Mouse (Mus musculus) stomach, embryonic 15.5 days (tissue): ENCODE data around the gene Chmp2a. TPM values are rescaled to one million over a fixed set of nuclear protein-coding genes. Genes with fewer than 3 reads are reported as not detected.
A peak's percentile ranks its signal among the peaks of the same experiment; 100 is the strongest.

Source experiments
- ATAC-seq: fragments of 200-750 bp; cut with Nextera tagmentation; 2 replicates; pipeline ENCODE4 v1.8.0; 2017; ENCODE audit warnings: low read depth, moderate number of reproducible peaks, moderate TSS enrichment; ENCODE audit not compliant: insufficient read depth, low FRiP score
- H3K27ac ChIP-seq: fragments of 300-500 bp; sonication (generic); 2 replicates; pipeline ENCODE4 v1.5.1; 2015; ENCODE audit warnings: mild to moderate bottlenecking, inconsistent platforms
- H3K27me3 ChIP-seq: fragments of 300-500 bp; sonication (generic); replicated peaks from 2 replicates; pipeline ENCODE4 v1.6.1; 2015; ENCODE audit warnings: inconsistent platforms
- H3K36me3 ChIP-seq: fragments of 300-500 bp; sonication (generic); 2 replicates; pipeline ENCODE4 v1.6.1; 2015; ENCODE audit warnings: inconsistent platforms
- H3K4me1 ChIP-seq: fragments of 300-500 bp; sonication (generic); 2 replicates; pipeline ENCODE4 v1.6.1; 2015; ENCODE audit warnings: inconsistent platforms
- H3K4me2 ChIP-seq: fragments of 300-500 bp; sonication (generic); 2 replicates; pipeline ENCODE4 v1.6.1; 2015; ENCODE audit warnings: mild to moderate bottlenecking, inconsistent platforms
- H3K4me3 ChIP-seq: fragments of 300-500 bp; sonication (generic); replicated peaks from 2 replicates; pipeline ENCODE4 v1.5.1; 2015; ENCODE audit warnings: inconsistent platforms
- H3K9ac ChIP-seq: fragments of 300-500 bp; sonication (generic); 2 replicates; pipeline ENCODE4 v1.6.1; 2015; ENCODE audit warnings: inconsistent platforms
- H3K9me3 ChIP-seq: fragments of 300-500 bp; sonication (generic); 2 replicates; pipeline ENCODE4 v1.6.1; 2016; ENCODE audit warnings: inconsistent platforms
- WGBS: fragments of 180-500 bp; shearing (Covaris S2); methylation state at CpG from one replicate; pipeline ENCODE4 v1.1.7; 2015; 5-methylcytosine and 5-hydroxymethylcytosine counted together
- polyA plus RNA-seq: library from polyadenylated mRNA; unstranded; fragments of >200 nt; fragmentation: Nextera tagmentation; extraction: Ambion mirVana; gene quantifications from 2 replicates; pipeline ENCODE4 v1.2.1, GENCODE M21; 2015

The Chmp2a gene
- polyA plus RNA-seq, 1 experiment from 2014 or later, result 161 TPM

DNA sequence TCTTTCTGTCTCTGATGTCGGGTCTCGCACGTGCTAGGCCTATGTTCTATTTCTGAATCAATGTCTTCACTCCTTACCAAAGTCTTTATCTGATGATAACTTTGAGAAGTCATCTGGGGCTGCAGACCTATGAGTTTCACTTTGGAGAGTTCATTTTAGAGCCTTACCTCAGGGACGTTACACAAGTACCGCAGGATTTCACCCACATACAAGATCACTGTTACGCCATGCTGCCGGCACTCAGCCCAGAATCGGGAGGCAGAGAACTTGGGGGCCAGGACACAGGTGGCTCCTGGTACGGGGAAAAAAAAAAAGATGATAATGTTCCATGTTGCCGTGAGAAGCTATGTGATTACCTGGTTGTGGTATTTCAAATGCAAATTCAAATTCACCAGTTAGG, 41.5 kb downstream of the Chmp2a start:
- no peak overlapping the region for H3K4me3 ChIP-seq
- 83% methylated on average over 10 of the region's 10 CpGs for WGBS
- no peak for ATAC-seq

DNA sequence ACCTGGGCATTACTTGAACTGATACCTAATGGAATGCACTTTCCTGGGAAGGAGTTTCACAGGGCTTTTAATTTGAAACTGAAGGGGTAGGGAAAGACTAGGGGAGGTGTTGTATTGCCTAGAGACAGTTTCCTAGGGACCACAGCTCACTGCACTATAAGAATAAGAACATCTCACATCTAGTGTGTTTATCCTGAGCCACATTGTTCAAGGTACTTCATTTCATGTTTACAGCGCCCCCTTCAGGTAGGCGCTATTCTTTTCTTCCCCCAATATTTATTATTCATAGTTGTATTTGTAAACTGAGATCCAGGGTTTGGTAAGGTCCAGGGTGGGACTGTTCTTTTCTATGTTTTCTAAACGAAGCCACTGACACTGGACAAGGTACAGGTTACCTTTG, 42.4 kb downstream of the Chmp2a start:
- H3K4me3 ChIP-seq, result no peak overlapping the region
- H3K27ac ChIP-seq, result no peak overlapping the region
- H3K9ac ChIP-seq, result no peak overlapping the region
- no peaks in the 10 kb centered on the region for H3K36me3 ChIP-seq
- no peaks in the 10 kb centered on the region for H3K9me3 ChIP-seq
- no peak for ATAC-seq
- WGBS, result 6% methylated on average over 3 of the region's 3 CpGs
- H3K27me3 ChIP-seq, result no peaks in the 10 kb centered on the region
- H3K4me1 ChIP-seq, result no peaks in the 10 kb centered on the region
- no peak overlapping the region for H3K4me2 ChIP-seq

More for the DNA sequence above, 41.5 kb downstream of the Chmp2a start:
- Histone ChIP-seq H3K4me1 (no peaks in the 10 kb centered on the region), H3K4me2 (no peak overlapping the region), H3K9ac (no peak overlapping the region), H3K36me3 (no peaks in the 10 kb centered on the region), H3K27ac (no peak overlapping the region), H3K9me3 (no peaks in the 10 kb centered on the region), H3K27me3 (no peaks in the 10 kb centered on the region)

DNA sequence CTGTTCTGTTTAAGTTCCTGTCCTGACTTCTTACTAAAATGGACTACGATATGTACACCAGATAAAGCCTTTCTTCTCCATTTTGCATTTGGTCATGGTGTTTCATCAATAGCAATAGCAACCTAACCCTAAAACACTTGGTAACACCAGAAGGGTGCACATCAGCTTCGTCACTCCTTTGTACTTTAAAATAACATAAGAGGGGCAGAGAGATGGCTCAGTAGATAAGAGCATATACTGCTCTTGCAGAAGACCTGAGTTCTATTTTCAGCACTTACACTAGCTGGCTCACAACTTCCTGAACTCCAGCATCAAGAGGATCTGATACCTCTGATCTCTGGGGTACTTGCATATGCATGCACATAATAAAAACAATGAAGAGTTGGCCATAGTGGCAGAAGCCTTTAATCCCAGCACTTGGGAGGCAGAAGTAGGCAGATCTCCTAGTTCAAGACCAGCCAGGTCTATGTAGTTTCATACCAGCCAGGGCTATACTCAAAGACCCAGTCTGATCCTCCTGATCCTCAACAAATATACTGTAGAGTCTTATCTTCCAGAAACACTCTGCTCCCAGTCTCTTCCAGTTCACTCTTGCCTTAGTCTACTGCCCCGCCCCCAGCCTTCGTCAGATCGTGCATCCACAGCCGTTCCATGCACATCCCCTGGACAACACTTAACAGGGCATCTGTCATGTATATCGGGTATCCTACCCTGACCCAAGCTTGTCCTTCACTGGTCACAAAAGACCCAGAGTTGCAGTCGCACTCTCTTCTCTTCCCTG, 47.0 kb downstream of the Chmp2a start:
- 78% methylated on average over 8 of the region's 8 CpGs for WGBS
- H3K36me3 ChIP-seq, result no peaks in the 10 kb centered on the region
- peak; percentile 75 for ATAC-seq
- no peak overlapping the region for H3K9ac ChIP-seq
- H3K4me2 ChIP-seq, result no peak overlapping the region
- H3K27ac ChIP-seq, result no peak overlapping the region
- H3K4me1 ChIP-seq, result no peaks in the 10 kb centered on the region
- H3K27me3 ChIP-seq, result no peaks in the 10 kb centered on the region
- no peaks in the 10 kb centered on the region for H3K9me3 ChIP-seq
- H3K4me3 ChIP-seq, result no peak overlapping the region

DNA sequence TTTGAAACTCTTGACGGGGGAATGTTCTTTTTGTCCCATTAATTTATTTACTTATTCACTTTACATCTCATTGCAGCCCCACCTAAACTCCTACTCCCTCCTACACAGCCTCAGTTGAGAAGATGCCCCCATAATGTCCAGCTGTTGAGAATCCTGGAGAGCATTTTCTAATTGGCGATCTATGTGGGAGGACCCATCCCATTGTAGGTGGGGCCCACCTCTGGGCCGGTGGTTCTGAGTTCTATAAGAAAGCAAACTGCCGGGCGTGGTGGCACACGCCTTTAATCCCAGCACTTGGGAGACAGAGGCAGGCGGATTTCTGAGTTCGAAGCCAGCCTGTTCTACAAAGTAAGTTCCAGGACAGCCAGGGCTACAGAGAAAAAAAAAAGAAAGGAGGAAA, 47.7 kb downstream of the Chmp2a start:
- no peaks in the 10 kb centered on the region for H3K4me1 ChIP-seq
- H3K9me3 ChIP-seq, result no peaks in the 10 kb centered on the region
- no peaks in the 10 kb centered on the region for H3K36me3 ChIP-seq
- ATAC-seq, result no peak
- no peak overlapping the region for H3K27ac ChIP-seq
- no peak overlapping the region for H3K4me3 ChIP-seq
- no peak overlapping the region for H3K9ac ChIP-seq
- H3K27me3 ChIP-seq, result no peaks in the 10 kb centered on the region
- WGBS, result 83% methylated on average over 8 of the region's 8 CpGs
- H3K4me2 ChIP-seq, result no peak overlapping the region

DNA sequence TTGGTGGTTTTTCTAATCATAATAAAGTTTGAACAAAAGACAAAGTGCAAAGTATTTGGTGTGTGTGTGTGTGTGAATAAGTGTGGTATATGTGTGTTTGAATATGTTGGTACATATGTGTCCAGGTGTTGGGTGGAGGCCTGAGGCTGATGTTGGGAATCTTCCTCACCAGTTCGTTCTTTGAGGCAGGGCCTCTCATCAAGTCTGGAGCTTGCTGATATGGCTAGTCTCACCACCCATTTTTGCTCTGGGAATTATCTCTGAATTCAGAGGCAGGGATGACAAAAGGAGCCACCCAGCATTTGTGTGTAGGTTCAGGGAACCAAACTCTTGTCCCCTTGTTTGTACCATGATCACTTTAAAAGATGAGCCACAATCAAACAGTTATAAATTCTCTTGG, 48.9 kb downstream of the Chmp2a start:
- no peak overlapping the region for H3K27ac ChIP-seq
- no peak overlapping the region for H3K4me2 ChIP-seq
- no peak overlapping the region for H3K9ac ChIP-seq
- no peaks in the 10 kb centered on the region for H3K27me3 ChIP-seq
- 80% methylated on average over 1 of the region's 1 CpGs for WGBS
- no peak for ATAC-seq
- H3K9me3 ChIP-seq, result no peaks in the 10 kb centered on the region
- H3K36me3 ChIP-seq, result 0 out of 2 replicates have a peak, but pooled peaks cover 3% of the 10 kb centered on the region
- no peaks in the 10 kb centered on the region for H3K4me1 ChIP-seq
- no peak overlapping the region for H3K4me3 ChIP-seq

Other genes with a start within 250 kb of the Chmp2a start
- 5.6 and 6.8 TPM in 2 replicates for gene Zscan18, start 231.2 kb downstream of the Chmp2a start, polyA plus RNA-seq
- 12.5 and 14.7 TPM in 2 replicates for gene Zfp329, start 215.9 kb downstream of the Chmp2a start, polyA plus RNA-seq
- 32.3 and 34.4 TPM in 2 replicates for gene Zfp110, start 200.0 kb downstream of the Chmp2a start, polyA plus RNA-seq
- gene Zfp128, start 153.6 kb downstream of the Chmp2a start, polyA plus RNA-seq, result 3.4 and 3.6 TPM in 2 replicates
- 13.3 and 15.6 TPM in 2 replicates for gene Zscan22, start 137.0 kb downstream of the Chmp2a start, polyA plus RNA-seq
- gene Rps5, start 112.5 kb downstream of the Chmp2a start, polyA plus RNA-seq, result 988 and 1,049 TPM in 2 replicates
- gene Rnf225, start 107.4 kb downstream of the Chmp2a start, polyA plus RNA-seq, result 1.0 and 1.3 TPM in 2 replicates
- 8.9 and 10.3 TPM in 2 replicates for gene Zfp324, start 69.0 kb downstream of the Chmp2a start, polyA plus RNA-seq
- gene Zfp446, start 57.0 kb downstream of the Chmp2a start, polyA plus RNA-seq, result 6.9 and 8.4 TPM in 2 replicates
- 0.64 and 1.8 TPM in 2 replicates for gene Slc27a5, start 36.6 kb downstream of the Chmp2a start, polyA plus RNA-seq
- 216 and 252 TPM in 2 replicates for gene Trim28, start 35.7 kb downstream of the Chmp2a start, polyA plus RNA-seq
- gene Zbtb45, start 24.8 kb downstream of the Chmp2a start, polyA plus RNA-seq, result 20.4 and 21.9 TPM in 2 replicates
- 105 and 107 TPM in 2 replicates for gene Ube2m, start 3.5 kb upstream of the Chmp2a start, polyA plus RNA-seq
- gene Mzf1, start 20.0 kb upstream of the Chmp2a start, polyA plus RNA-seq, result 2.7 and 3.0 TPM in 2 replicates
- not detected in 2 replicates for gene Vmn1r85, start 60.4 kb upstream of the Chmp2a start, polyA plus RNA-seq
- not detected in 2 replicates for gene Vmn1r86, start 85.1 kb upstream of the Chmp2a start, polyA plus RNA-seq
- gene Vmn1r87, start 105.3 kb upstream of the Chmp2a start, polyA plus RNA-seq, result not detected in 2 replicates
- 0.01 TPM in 1 of 2 replicates, not detected in the other for gene Vmn1r88, start 124.8 kb upstream of the Chmp2a start, polyA plus RNA-seq
- not detected in 2 replicates for gene Vmn1r89, start 178.2 kb upstream of the Chmp2a start, polyA plus RNA-seq
- 94.6 and 97.4 TPM in 2 replicates for gene Lig1, start 242.5 kb upstream of the Chmp2a start, polyA plus RNA-seq
- 7.3 and 9.3 TPM in 2 replicates for gene Zswim9, start 243.9 kb upstream of the Chmp2a start, polyA plus RNA-seq